Mouse (Mus musculus) T-helper 17 cell (primary cell): ENCODE measurements around the gene Prdm2.

ENCODE experiments used
- in situ Hi-C, 2 experiments: fragments of 300-600 bp; cut with MboI, MseI; formaldehyde crosslinking; loops; 1 replicate in 1 of 2; 2 replicates in 1 of 2; pipeline ENCODE4 v1.15.1; 2025; ENCODE audit warnings: high pct_unique_total_duplicates in 2 of 2

Gene Prdm2

GRCm38 (mm10) chr4:143212341-143213174 lies at the start of gene Prdm2:
Gene Prdm2, minus strand, starts transcription at chr4:143212995.
- in situ Hi-C loops: no loop called here

- in situ Hi-C loops: no loop called here
Observed at GRCm38 (mm10) chr4:143259718-143260349, 47.0 kb upstream of the Prdm2 start.

GRCm38 (mm10) chr4:143258517-143258916 lies 45.7 kb upstream of the Prdm2 start:
- in situ Hi-C loops: no loop called here

GRCm38 (mm10) chr4:143257971-143258370 lies 45.2 kb upstream of the Prdm2 start:
- in situ Hi-C loops: no loop called here

GRCm38 (mm10) chr4:143255541-143255940 lies 42.7 kb upstream of the Prdm2 start:
- in situ Hi-C loops: no loop called here

GRCm38 (mm10) chr4:143253356-143253755 lies 40.6 kb upstream of the Prdm2 start:
- in situ Hi-C loops: no loop called here

GRCm38 (mm10) chr4:143248050-143248449 lies 35.3 kb upstream of the Prdm2 start:
- in situ Hi-C loops: no loop called here

GRCm38 (mm10) chr4:143241294-143241693 lies 28.5 kb upstream of the Prdm2 start:
- in situ Hi-C loops: loop anchor here (5.0 kb wide), 2 partner anchors 129 to 204 kb away; no protein-coding TSS in a partner anchor

GRCm38 (mm10) chr4:143239615-143240201 lies 26.9 kb upstream of the Prdm2 start:
- in situ Hi-C loops: loop anchor here (5.0 kb wide), 2 partner anchors 127 to 202 kb away; no protein-coding TSS in a partner anchor

GRCm38 (mm10) chr4:143239117-143239516 lies 26.3 kb upstream of the Prdm2 start:
- in situ Hi-C loops: loop anchor here in 1 of 2 experiments (5.0 kb wide), 1 partner anchor 127 kb away; no protein-coding TSS in a partner anchor

- in situ Hi-C loops: loop anchor here in 1 of 2 experiments (5.0 kb wide), 1 partner anchor 126 kb away; no protein-coding TSS in a partner anchor
Observed at GRCm38 (mm10) chr4:143238241-143239031, 25.6 kb upstream of the Prdm2 start.

GRCm38 (mm10) chr4:143231790-143232422 lies 19.1 kb upstream of the Prdm2 start:
- in situ Hi-C loops: no loop called here

- in situ Hi-C loops: no loop called here
Observed at GRCm38 (mm10) chr4:143231110-143231509, 18.3 kb upstream of the Prdm2 start.

GRCm38 (mm10) chr4:143227976-143228375 lies 15.2 kb upstream of the Prdm2 start:
- in situ Hi-C loops: no loop called here

GRCm38 (mm10) chr4:143225886-143226285 lies 13.1 kb upstream of the Prdm2 start:
- in situ Hi-C loops: no loop called here

- in situ Hi-C loops: no loop called here
Observed at GRCm38 (mm10) chr4:143219316-143219751, 6.5 kb upstream of the Prdm2 start.

- in situ Hi-C loops: no loop called here
Observed at GRCm38 (mm10) chr4:143218858-143219257, 6.1 kb upstream of the Prdm2 start.

GRCm38 (mm10) chr4:143217189-143217588 lies 4.4 kb upstream of the Prdm2 start:
- in situ Hi-C loops: no loop called here

- in situ Hi-C loops: no loop called here
Observed at GRCm38 (mm10) chr4:143214221-143214797, 1.5 kb upstream of the Prdm2 start.

- in situ Hi-C loops: no loop called here
Observed at GRCm38 (mm10) chr4:143213571-143213970, 776 bp upstream of the Prdm2 start.

GRCm38 (mm10) chr4:143213175-143213479 lies 332 bp upstream of the Prdm2 start:
- in situ Hi-C loops: no loop called here
